Mouse (Mus musculus) 416B (cell line): Measurements from ENCODE around the gene Mgea5.

Experiments used
- DNase-seq: peaks from one replicate; pipeline ENCODE4 v3.0.0; 2011; ENCODE audit warnings: low read depth

Gene Mgea5

GRCm38 (mm10) chr19:45795406-45795944 lies 11.8 kb upstream of the Mgea5 start:
- no peak for DNase-seq

- DNase-seq: no peak
These were observed 11.1 kb upstream of the Mgea5 start for GRCm38 (mm10) chr19:45794718-45795117.

GRCm38 (mm10) chr19:45792404-45792803 lies 8.8 kb upstream of the Mgea5 start:
- DNase-seq: no peak

- DNase-seq: peak; percentile 94
These were observed 6.5 kb upstream of the Mgea5 start for GRCm38 (mm10) chr19:45789888-45790874.

GRCm38 (mm10) chr19:45789365-45789764 lies 5.7 kb upstream of the Mgea5 start:
- no peak for DNase-seq

- DNase-seq: no peak
These were observed 4.7 kb upstream of the Mgea5 start for GRCm38 (mm10) chr19:45788337-45788736.

GRCm38 (mm10) chr19:45787450-45787849 lies 3.8 kb upstream of the Mgea5 start:
- DNase-seq: no peak

- DNase-seq: no peak
These were observed 1.8 kb upstream of the Mgea5 start for GRCm38 (mm10) chr19:45785470-45785869.

GRCm38 (mm10) chr19:45783933-45784576 lies 418 bp upstream of the Mgea5 start:
- no peak for DNase-seq

- DNase-seq: peak; percentile 89
These were observed 1.2 kb downstream of the Mgea5 start for GRCm38 (mm10) chr19:45782315-45783001.

- DNase-seq: no peak
These were observed 2.0 kb downstream of the Mgea5 start for GRCm38 (mm10) chr19:45781676-45782075.

- DNase-seq: no peak
These were observed 3.2 kb downstream of the Mgea5 start for GRCm38 (mm10) chr19:45780350-45780915.

GRCm38 (mm10) chr19:45775486-45775885 lies 8.2 kb downstream of the Mgea5 start:
- no peak for DNase-seq

- peak; percentile 90 for DNase-seq
These were observed 12.1 kb downstream of the Mgea5 start for GRCm38 (mm10) chr19:45771501-45771900.

GRCm38 (mm10) chr19:45760810-45761209 lies 22.8 kb downstream of the Mgea5 start:
- no peak for DNase-seq

GRCm38 (mm10) chr19:45758671-45759070 lies 25.0 kb downstream of the Mgea5 start:
- no peak for DNase-seq

- no peak for DNase-seq
These were observed 30.1 kb downstream of the Mgea5 start for GRCm38 (mm10) chr19:45753551-45753950.

- DNase-seq: peak; percentile 82
These were observed 31.8 kb downstream of the Mgea5 start for GRCm38 (mm10) chr19:45751881-45752280.

- peak; percentile 85 for DNase-seq
These were observed 34.2 kb downstream of the Mgea5 start, which contains the start of gene Npm3 for GRCm38 (mm10) chr19:45749243-45750043. Gene Npm3 (minus strand): TSS chr19:45749591.

- peak; percentile 59 for DNase-seq
These were observed 34.9 kb downstream of the Mgea5 start for GRCm38 (mm10) chr19:45748691-45749242.

GRCm38 (mm10) chr19:45748206-45748605 lies 35.4 kb downstream of the Mgea5 start:
- peak; percentile 20 for DNase-seq
